Mouse (Mus musculus) cerebellum, adult 9-10 months (tissue): ENCODE measurements around the gene Mup5.
"Not testable (repeated sequence)": the region's sequence is repeated elsewhere in the genome, so short reads cannot be mapped to it uniquely, and the experiment has no call there.

Experiments used
- DNase-seq: peaks from one replicate; pipeline ENCODE4 v3.0.0; 2022

Mup5 gene

DNA sequence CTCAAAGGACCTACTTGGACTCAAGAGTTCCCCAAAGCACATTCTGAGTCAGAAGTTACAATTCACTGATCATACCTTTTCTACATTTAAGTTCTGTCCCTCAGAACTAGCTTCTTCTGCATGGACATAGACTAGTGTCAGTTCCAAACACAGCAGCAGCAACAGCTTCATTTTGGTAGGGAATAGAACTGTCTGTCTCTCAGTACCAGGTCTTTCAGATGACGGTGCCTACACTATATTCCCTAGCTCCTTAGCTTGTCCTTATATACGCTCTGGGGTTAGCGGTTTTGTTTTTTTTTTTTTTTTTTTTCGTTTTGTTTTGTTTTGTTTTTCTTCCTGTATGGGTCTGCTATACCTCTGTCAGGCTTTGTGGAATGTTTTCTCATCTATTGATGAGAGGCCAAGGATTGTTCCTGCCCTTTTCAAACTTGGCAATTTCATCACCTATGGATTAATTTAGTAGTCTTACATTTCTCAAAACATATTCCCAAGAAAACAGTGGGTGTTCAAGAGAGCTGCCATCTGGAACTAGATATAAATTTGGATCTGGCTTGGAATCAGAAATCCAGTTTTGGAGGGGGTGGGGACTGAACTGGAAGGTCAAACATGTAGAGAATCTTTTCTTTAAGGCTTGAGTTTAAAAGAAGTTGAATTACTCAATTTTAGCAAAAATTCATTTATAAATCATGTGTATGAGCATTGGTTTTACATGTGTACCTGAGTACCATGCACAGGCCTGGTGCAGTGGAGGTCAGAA, at the start of gene Mup5:
TSS of gene Mup5 (minus strand) at position 282 of the 757 bp plus-strand sequence.
- no peak for DNase-seq

GRCm38 (mm10) chr4:61858160-61858559, 23.1 kb upstream of the Mup5 start:
- DNase-seq, result no peak

GRCm38 (mm10) chr4:61855831-61856698, 21.0 kb upstream of the Mup5 start:
- no peak for DNase-seq

DNA sequence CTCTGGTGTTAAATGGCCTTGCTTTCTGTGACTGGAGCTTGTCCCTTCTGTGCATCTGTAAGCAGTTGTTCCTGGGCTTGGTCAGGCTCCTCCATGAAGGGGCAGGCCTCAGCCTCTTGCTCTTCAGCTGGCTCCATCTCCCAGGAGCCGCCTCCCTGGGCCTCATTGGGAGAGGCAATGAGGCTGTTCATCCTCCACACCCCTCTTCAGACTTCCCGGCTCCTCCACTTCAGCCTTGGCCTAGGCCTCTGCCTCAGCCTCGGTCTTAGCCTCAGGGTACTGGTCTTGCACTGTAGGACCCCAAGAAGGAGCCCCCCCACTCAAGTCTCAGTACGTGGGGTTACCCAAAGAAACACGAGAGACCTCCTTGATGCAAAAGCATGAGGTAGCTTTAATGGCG, 20.3 kb upstream of the Mup5 start:
- no peak for DNase-seq

GRCm38 (mm10) chr4:61844758-61845455, 9.9 kb upstream of the Mup5 start:
- DNase-seq, result no peak

DNA sequence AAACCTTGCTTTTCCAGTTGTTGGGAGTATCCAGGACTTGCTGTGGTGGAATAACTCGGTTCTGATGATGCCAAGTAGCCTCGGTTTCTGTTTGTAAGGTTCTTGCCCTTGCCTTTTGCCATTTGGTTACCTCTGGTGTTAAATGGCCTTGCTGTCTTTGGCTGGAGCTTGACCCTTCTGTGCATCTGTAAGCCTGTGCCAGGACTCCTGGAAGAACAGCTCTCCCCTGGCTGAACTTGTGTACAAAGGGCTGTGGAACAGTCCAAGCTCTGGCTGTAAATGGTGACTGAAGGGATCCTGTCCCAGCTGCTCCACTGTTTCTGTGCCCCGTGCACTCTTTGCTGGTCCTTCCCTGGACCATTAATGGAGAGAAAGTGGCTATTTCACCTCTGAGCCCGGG, 5.8 kb downstream of the Mup5 start:
- no peak for DNase-seq

DNA sequence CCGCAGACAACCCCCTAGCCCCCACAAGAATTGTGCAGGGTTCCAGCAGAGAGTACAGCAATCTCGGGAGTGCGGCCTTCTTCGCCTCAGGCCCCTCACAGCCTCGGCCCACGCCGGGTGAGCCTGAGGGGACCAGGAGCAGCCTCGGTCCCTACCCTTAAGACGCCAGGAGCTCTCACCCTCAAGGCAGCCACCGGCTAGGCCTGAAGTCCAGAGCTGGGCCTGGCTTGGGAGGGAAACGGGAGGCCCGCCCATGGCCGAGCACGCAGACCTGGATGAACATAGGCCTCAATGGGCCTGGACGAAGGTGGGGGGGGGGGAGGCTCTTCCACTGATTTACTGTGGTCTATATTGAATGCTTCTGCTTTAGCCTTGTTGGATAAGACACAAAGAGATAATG, 11.8 kb downstream of the Mup5 start:
- no peak for DNase-seq

DNA sequence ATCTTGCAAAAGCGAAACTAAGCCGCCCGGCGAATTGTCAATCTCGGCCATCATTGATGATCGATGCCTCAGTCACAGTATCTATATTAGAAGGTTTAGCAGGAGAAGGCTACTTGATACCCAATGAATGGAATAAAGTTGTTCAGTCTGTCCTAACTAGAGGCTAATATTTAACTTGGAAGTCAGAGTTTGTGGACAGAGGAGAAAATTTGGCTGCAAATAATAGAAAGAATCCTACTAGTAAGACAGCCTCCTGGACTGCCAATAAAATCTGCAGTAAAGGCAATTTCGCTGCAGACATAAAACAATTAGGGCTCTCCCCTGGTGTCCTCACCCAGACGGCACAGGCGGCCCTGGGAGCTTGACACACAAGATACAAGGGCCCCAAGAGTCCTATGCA, 12.5 kb downstream of the Mup5 start:
- not testable (repeated sequence) for DNase-seq

DNA sequence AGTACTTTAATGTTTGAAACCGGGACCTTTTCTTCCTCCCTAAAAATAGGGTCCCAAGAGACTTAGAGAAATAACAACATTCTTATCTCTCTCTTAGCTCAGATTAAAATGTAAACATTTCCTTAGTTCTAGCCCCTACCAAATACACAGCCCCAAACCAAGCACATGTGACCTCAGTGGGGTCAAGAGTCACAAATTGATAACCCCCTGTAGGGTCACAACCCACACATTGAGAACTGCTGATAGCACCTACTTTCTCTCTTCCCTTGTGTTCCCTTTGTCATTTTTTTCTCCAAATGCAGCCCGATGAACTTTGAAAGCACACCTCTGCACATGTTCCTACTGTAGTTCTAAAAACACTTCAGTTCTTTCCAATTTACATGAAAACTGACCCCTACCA, 19.4 kb downstream of the Mup5 start:
- DNase-seq, result no peak

GRCm38 (mm10) chr4:61813435-61813834, 21.6 kb downstream of the Mup5 start:
- no peak for DNase-seq

GRCm38 (mm10) chr4:61811193-61811592, 23.8 kb downstream of the Mup5 start:
- DNase-seq, result peak; percentile 3

GRCm38 (mm10) chr4:61808926-61809325, 26.1 kb downstream of the Mup5 start:
- not testable (repeated sequence) for DNase-seq

DNA sequence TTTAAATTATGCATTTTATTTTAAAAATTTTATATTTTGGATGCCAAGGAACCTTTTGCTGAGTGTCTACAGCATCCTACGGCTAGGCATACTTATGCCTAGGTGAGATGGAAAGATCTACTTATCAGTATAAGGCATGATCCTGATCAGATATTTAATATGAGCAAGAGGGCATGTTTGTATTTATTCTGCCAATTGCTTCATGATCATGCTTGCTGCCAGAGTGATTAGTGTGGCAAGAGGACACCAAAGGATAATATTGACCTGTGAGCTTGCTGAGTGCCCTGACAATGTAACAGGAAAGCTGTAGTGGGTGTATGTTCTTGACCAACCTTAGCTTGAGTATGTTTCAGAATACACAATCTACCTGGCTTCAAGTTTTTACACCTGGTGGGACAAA, 45.3 kb downstream of the Mup5 start:
- DNase-seq, result not testable (repeated sequence)

DNA sequence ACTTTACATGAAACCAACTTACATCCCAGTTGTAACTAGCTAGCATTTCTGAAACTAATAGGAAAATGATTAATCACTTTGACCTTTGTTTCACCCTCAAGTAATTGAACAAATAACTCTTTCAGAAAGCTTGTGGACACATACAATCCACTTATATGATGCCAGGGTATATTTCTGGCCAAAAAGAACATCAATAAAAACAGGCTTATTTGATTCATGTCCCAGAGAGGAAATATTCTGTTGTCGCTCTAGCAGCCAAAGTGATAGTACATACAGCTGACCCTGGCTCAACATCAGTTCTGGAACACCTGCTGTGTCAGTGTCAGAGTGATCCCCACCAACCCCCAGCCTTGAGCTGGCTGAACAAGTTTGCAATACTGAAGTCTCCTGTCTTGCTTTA, 50.8 kb downstream of the Mup5 start:
- not testable (repeated sequence) for DNase-seq

GRCm38 (mm10) chr4:61782169-61782568, 52.9 kb downstream of the Mup5 start, which contains the start of gene Mup19:
Gene Mup19, minus strand, starts transcription at chr4:61782269.
- not testable (repeated sequence) for DNase-seq
